Mouse (Mus musculus) bone marrow macrophage, adult 2 months (primary cell): Measurements from ENCODE around the gene Atoh8.
A peak's percentile ranks its signal among the peaks of the same experiment; 100 is the strongest.

ENCODE experiments used
- CTCF ChIP-seq: IDR thresholded peaks from 2 replicates; pipeline ENCODE4 v1.5.1; 2012; ENCODE audit warnings: low read depth, mild to moderate bottlenecking, low read length, moderate library complexity
- POLR2A ChIP-seq: IDR thresholded peaks from 2 replicates; pipeline ENCODE4 v1.6.1; 2012; ENCODE audit warnings: mild to moderate bottlenecking, low read depth, low read length, borderline replicate concordance

DNA sequence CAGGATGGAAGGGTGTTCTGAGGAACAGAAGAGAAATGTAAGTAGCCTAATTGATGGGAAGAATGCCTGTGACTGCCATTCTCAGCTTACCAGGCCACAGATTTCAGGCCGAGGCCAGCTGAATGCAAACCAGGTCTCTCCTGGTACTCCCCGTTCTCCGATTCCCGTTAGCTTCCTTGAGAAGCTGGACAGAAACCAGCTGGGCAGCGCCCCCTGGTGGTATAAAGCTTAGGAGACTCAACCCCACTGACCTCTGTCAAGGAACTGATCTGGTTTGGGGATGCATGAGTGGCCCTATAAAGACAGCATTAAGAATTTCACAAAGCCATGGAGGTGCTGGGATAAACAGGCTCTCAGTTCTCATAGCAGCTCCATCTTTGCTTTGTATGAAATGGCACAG lies 1.7 kb upstream of the Atoh8 start:
- TF ChIP-seq CTCF (peak; percentile 71), POLR2A (no peak)
